Mouse (Mus musculus) left cerebral cortex, postnatal 14 days (tissue): Measurements from ENCODE around the gene Mageb2. TPM values are rescaled to one million over a fixed set of nuclear protein-coding genes. Genes with fewer than 3 reads are reported as not detected.
"Not testable (repeated sequence)": the region's sequence is repeated elsewhere in the genome, so short reads cannot be mapped to it uniquely, and the experiment has no call there.

Experiments
- DNase-seq, 2 experiments: peaks; one replicate each; pipeline ENCODE4 v3.0.0; 2021 to 2022; ENCODE audit warnings: low spot score in 2 of 2, mixed read lengths in 1 of 2
- intact Hi-C: fragments of 180-260 bp; cut with DNase I; formaldehyde crosslinking; loops from one replicate; pipeline ENCODE4 v1.15.1; 2025
- long read RNA-seq, 2 experiments: library from polyadenylated mRNA; stranded (forward); transcript quantifications; one replicate each; pipeline ENCODE4 v2.0.0; 2021
- total RNA-seq, 2 experiments: library from RNA; stranded (reverse); gene quantifications; 2 replicates each; pipeline ENCODE4 v1.2.3; 2021

Mageb2 gene
- not detected for total RNA-seq
- long read RNA-seq, experiment 1, result 0 reads
- long read RNA-seq, experiment 2, result 0 reads

- DNase-seq, intact Hi-C loops: not testable (repeated sequence)
Observed at GRCm38 (mm10) chrX:91331390-91331789, at the start of gene Mageb2. TSS of gene Mageb2 (plus strand) at chrX:91331690.

DNA sequence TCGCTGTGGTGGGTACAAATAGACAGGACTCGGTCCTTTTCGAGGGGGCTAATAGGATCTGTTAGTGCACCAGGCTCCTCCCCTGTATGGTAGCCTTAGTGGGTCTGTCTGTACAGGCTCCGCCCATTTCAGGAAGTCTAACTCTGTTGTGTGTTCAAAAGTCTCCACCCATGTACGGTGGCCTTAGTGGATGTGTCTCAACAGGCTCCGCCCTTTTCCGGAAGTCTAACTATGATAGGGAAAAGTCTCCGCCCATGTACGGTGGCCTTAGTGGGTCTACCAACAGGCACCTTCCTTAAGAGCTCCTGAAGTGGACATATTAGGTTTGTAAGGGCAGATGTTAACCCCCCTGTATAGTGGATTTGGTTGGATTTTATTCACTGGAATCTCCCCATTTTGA lies 18.2 kb upstream of the Mageb2 start:
- DNase-seq, intact Hi-C loops: not testable (repeated sequence)

Other genes starting within 250 kb of the Mageb2 start
- not detected for gene Gm5072, start 60.8 kb downstream of the Mageb2 start, total RNA-seq
- gene Gm8914, start 148.4 kb downstream of the Mageb2 start, total RNA-seq, result not detected
- not detected for gene 1700084M14Rik, start 244.2 kb downstream of the Mageb2 start, total RNA-seq